Mouse (Mus musculus): ENCODE data around the gene Prap1.
A peak's percentile ranks its signal among the peaks of the same experiment; 100 is the strongest.

The Prap1 gene

DNA sequence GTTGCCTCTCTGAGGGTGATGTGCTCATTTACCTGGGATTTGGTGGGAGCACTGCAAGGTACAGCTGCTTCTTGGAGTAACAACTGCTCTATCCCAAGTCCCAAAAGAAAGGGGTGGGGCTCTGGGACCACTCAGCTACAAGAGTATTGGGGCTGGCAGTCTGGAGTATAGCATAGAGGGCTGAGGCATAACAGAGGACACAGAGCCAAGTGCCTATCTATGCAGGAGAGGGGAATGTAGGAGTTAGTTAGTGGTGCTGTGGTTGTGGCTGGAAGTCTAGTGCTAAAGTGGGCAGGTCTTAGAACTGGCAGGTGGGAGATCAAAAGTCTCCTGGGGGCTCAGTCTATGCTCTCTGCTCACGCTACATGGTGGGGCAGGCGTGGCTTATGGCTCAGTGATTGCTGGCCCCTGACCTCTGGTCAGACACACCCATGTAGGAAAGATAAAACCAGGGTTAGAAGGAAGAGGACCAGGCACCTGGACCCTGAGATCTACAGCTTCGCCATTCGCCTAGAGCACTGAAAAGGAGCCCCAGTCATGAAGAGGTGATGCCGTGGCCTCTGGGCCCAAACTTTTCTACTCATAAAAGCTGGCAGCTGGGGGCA lies at the start of gene Prap1:
Prap1 (plus strand) TSS at position 472 of the 605 bp plus-strand sequence.
- no peak for DNase-seq (ENCODE audit: low spot score in 2 of 2)

GRCm38 (mm10) chr7:140045546-140045945 lies 47.6 kb upstream of the Prap1 start:
- DNase-seq (ENCODE audit: low spot score in 2 of 2): no peak

DNA sequence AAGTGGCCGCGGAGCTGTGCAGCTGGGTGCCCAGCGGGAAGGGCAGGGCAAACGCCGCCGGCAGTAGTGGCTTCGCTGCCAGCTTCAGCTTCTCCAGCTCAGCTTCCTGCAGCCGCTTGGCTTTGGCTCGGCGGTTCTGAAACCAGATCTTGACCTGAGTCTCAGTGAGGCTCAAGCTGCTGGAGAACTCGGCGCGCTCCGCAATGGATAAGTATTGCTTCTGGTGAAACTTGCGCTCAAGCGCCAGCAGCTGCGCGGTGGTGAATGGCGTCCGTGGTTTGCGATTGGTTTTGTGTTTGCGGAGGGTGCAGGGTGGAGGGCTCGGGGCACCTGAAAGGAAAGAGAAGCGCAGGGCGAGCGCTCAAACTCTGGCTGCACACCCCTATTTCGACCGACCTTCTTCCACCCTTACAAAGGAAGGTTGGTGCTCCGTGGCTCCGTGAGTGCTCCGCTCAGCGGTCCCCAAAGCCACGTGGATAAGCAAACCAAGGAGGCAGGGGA lies 45.3 kb upstream of the Prap1 start:
- no peak for DNase-seq (ENCODE audit: low spot score in 2 of 2)

DNA sequence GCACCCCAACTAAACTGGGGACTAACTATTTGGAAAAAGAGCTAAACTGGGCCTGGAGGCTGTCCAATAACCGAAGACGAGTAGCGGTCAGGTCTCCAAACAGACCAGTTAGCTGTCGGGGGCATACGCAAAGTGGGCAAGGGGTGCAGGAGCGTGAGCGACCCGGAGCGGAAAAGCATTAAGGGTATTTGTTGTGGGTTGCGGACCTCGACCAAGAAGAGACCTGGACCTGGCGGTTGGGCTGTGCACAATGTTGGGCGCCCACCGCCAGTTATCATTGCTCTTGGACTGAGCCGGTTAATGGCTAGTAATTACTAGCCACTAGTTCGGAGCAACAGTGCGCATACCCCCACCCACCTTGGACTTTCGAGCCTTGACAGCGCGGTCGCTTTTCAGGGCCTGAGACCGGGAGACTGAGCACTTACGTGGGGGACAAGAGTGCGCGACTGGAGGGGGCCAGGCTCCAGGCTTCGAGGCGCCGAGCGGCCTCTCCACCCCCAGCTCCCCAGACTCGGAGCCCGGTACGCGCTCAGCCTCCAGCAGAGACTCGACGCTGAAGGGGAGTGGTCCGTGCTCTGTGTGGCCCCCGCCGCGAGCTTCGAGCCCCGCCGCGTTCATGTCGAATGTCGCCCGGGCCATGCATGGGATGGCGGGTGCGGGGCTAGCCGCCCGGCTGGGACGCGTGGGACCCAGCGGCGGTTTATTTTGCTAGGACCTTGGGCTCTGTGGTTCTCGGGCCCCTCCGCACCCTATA lies 44.7 kb upstream of the Prap1 start, which contains the start of gene Msx3:
Msx3 (minus strand) TSS at position 729 of the 754 bp plus-strand sequence.
- DNase-seq (ENCODE audit: low spot score in 2 of 2): no peak

- DNase-seq (ENCODE audit: low spot score in 2 of 2): no peak
These were observed 44.0 kb upstream of the Prap1 start for GRCm38 (mm10) chr7:140049115-140049689.

GRCm38 (mm10) chr7:140054124-140054523 lies 39.1 kb upstream of the Prap1 start:
- no peak for DNase-seq (ENCODE audit: low spot score in 2 of 2)

- DNase-seq (ENCODE audit: low spot score in 2 of 2): no peak
These were observed 35.5 kb upstream of the Prap1 start for GRCm38 (mm10) chr7:140057413-140058407.

GRCm38 (mm10) chr7:140058528-140058927 lies 34.7 kb upstream of the Prap1 start:
- DNase-seq (ENCODE audit: low spot score in 2 of 2): no peak

- DNase-seq (ENCODE audit: low spot score in 2 of 2): no peak
These were observed 33.6 kb upstream of the Prap1 start for GRCm38 (mm10) chr7:140059601-140060000.

DNA sequence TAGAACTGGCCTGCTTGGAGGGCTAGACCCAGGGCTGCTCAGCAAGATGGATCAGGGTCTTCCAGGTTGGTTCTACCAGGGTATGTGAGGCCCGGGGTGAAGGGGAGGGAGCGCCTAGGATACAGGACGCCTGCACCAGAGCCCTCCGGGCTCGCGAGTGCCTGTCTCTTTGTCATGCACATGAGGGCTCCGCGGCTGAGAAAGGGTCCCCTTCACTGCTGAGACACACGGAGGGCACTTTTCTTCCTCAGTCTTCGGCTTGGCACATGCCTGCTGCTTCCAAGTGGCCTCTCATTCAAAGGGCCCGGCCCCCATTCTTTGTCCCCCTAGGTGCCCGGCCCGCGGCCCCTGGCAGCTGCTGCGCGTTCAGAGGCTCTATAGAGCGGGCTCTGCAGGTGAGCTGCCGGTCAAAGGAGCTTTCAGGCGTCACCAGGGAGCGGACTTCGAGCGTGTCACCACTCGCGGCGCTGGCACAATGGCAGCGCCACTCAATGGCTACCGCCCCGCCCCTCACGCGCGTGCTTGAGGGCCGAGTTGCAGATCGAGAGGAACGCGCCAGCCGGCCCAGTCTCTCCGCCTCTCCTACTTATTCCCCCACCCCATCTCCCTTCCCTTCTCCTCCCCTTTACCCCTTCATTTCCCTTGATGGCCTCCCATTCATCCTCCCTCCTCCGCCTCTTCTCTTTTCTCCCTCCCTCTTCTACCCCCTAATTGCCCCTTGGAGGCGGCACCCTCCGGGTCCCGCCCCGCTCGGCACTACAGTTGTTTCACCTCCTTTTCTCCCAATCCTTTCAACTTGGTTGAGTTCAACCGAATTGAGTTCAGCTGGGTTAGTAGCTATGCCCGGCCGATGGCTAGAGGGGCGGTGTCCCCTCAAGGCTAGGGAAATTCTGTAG lies 32.0 kb upstream of the Prap1 start:
- DNase-seq (ENCODE audit: low spot score in 2 of 2): no peak

DNA sequence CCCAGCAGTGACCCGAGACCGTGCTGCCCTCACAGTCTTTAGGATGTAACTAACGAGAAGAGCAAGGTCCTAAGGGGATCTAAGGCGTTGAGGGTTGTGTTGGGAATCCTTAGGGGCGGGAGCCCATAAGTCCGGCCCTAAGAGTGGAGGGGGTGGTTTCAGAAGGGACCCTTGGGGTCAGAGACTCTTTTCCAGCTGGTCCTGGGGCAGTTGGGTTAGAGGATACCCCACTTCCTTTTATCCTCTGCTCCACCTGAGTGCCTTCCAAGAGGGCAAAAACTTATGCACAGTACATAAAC lies 31.4 kb upstream of the Prap1 start:
- no peak for DNase-seq (ENCODE audit: low spot score in 2 of 2)

DNA sequence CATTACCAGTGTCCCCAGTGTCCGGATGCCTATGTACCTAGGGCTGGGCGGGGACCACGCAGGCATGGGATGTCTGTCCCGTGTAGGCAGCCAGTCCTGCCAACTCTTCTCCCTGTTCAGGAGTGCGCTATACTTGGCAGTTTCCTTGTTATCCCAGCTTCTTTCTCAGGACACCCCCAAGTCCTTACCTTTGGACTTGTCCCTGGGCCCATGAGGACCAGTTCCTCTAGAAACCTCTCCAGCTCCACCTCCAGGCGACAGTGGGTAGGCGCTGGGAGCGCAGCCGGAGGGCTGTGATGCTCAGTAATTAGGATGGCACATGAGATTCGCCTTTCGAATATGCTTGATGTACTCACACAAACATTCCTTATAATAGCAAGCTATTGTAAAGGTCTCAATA lies 30.9 kb upstream of the Prap1 start:
- DNase-seq (ENCODE audit: low spot score in 2 of 2): no peak

DNA sequence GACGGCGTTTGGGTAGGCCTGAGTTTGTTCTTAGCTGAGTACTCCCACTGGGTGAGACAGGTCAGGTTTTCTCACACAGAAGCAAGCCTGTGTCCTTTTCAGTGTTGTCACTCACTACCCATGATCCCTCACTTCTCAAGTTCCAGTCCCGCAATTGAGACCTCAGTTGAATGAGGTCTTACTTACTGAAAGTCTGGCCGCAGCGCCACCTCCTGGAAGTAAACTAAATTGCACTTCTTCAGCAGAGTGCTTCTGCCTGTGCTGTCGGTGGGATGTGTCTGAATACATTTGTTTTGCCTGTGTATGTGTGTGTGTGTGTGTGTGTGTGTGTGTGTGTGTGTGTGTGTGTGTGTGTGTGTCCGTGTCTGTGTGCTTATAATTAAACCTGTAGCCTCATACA lies 30.1 kb upstream of the Prap1 start:
- peak in 1 of 2 experiments; percentile 82 for DNase-seq (ENCODE audit: low spot score in 2 of 2)

DNA sequence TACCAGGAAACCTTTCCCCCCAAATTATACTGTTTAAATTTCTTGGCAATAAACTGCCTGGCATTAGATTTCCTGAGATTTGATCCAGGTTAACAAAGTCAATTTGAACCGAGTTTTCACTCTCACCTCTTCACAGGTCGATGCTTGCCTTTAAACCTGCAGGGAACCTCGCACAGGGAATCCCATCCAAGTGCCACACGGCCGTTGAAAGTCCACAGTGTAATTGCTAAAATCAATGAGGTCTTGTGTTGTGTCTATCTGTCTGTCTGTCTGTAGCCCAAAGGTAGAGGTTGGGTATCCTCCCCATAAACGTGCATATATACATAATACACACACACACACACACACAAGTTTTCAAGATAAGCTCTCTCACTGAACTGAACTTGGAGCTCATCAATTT lies 25.8 kb upstream of the Prap1 start:
- DNase-seq (ENCODE audit: low spot score in 2 of 2): no peak

- no peak for DNase-seq (ENCODE audit: low spot score in 2 of 2)
These were observed 23.0 kb upstream of the Prap1 start for GRCm38 (mm10) chr7:140070042-140070711.

DNA sequence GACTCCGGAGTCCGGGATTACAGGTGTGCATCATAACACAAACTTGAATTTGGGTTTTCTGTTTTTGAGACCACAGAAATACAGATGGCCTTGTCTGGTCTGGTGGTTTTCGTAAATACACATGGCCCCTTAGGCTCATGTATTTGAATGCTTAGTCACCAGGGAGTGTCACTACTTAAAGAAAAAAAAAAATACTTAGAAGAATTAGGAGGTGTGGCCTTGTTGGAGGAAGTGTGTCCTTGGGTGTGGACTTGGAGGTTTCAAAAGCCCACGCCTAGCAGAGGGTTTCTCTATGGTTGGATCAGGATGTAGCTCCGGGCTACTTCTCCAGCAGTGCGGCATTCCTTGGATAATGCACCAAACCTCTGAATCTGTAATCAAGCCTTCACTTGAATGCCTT lies 15.5 kb upstream of the Prap1 start:
- DNase-seq (ENCODE audit: low spot score in 2 of 2): no peak

- DNase-seq (ENCODE audit: low spot score in 2 of 2): peak in 1 of 2 experiments; percentile 76
These were observed 14.5 kb upstream of the Prap1 start for GRCm38 (mm10) chr7:140078711-140079110.

DNA sequence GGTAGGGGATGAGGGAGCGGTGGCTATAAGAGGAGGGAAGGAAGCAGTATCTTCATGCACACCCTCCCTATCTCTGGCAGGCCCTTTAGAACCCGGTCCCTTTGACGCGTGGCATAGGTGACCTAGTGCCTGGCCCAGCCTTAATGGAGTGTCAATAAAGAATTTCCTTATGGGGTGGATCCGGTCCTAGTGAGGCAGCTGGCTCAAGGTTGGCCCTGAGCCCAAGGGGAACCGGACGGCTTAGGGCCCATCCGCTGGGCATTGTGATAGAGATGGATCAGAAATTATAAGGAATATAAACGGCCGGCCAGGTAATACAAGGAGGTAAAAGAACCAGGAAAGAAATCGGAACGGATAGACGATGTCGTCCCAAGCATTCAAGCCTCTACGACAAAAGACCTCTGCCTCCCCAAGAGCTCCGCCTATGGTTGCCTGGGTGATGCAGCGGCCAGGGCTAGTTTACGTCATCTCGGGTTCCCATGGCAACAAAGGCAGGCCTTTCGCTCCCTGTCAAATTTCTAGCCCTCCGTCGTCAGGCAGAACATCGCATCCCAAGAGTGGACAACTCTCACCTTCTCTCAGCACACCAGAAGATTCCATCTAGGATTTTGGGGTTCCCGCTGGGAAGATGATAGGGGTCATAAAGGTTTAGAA lies 12.6 kb upstream of the Prap1 start:
- peak; percentile 83 to 94 for DNase-seq (ENCODE audit: low spot score in 2 of 2)

DNA sequence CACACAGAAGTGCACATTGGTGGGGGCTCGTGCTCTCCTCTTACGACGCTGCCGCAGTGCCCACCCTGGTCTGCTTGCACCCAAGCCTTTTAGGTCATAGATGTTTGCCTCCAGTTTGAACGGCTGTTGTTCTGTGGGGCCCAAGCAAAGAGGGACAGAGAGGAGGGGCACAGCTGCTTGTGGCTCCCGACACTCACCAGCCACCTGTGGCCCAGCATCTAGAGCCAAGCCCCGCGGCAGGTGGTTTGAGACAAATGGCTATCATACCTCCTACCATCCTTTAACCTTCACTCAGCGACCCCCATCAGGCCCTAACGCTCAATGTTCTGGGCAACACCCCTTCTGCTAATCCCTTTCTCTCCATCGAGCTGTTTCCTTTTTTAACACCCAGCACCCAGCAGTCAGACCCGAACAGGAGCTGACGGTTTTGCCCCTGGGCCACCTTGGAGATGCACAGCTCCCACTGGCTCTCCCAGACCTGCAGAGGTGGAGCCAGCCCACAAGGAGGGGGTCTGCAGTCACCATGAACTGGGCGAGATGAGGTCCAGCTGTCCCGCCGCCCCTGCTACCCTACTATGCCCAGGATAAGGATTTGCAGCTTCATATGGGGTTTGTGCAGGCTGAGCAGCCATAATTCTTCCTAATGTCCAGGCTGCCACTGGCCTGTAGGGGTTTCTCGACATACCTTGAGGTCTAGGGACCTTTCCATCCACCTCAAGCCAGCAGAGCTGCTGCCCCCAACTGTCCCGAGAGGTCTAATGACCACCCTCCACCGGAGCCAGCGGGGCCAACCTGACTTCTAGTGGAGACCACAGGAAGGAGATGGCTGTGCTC lies 11.6 kb upstream of the Prap1 start:
- DNase-seq (ENCODE audit: low spot score in 2 of 2): peak in 1 of 2 experiments; percentile 51
